Mouse (Mus musculus): ENCODE results near the gene Bex3. TPM values are rescaled to one million over a fixed set of nuclear protein-coding genes. Genes with fewer than 3 reads are reported as not detected.
A peak's percentile ranks its signal among the peaks of the same experiment; 100 is the strongest.

The Bex3 gene
- polyA plus RNA-seq, 1 experiment from 2014 or later = 542 TPM

- Histone ChIP-seq H3K4me3 (no peak overlapping the region), H3K27ac (no peak overlapping the region), H3K9ac (no peak overlapping the region), H3K36me3 (no peaks in the 10 kb centered on the region), H3K4me1 (no peaks in the 10 kb centered on the region), H3K9me3 (no peaks in the 10 kb centered on the region), H3K4me2 (peak overlapping the region; percentile 14; the same call in 1 of the 2 replicates), H3K27me3 (peaks cover 6% of the 10 kb centered on the region)
- 29% methylated on average over 8 of the region's 8 CpGs for WGBS
- ATAC-seq (ENCODE audit: insufficient number of reproducible peaks, insufficient read depth, low FRiP score, low TSS enrichment, low read depth) = no peak
Observed at GRCm38 (mm10) chrX:136313792-136314564, 43.9 kb downstream of the Bex3 start.

GRCm38 (mm10) chrX:136319953-136320352 lies 49.9 kb downstream of the Bex3 start:
- Histone ChIP-seq H3K27ac (no peak overlapping the region), H3K9ac (no peak overlapping the region), H3K4me2 (no peak overlapping the region), H3K9me3 (no peaks in the 10 kb centered on the region), H3K36me3 (no peaks in the 10 kb centered on the region), H3K27me3 (0 out of 2 replicates have a peak, but pooled peaks cover under 1% of the 10 kb centered on the region), H3K4me1 (no peaks in the 10 kb centered on the region), H3K4me3 (no peak overlapping the region)
- WGBS = 66% methylated on average over 4 of the region's 4 CpGs
- no peak for ATAC-seq (ENCODE audit: insufficient number of reproducible peaks, insufficient read depth, low FRiP score, low TSS enrichment, low read depth)

Other genes starting within 250 kb of the Bex3 start
- 41.0 and 44.1 TPM in 2 replicates for gene Arxes1, start 236.9 kb upstream of the Bex3 start, polyA plus RNA-seq (2015; fragmentation: Nextera tagmentation; extraction: Ambion mirVana)
- gene Bex2, start 202.0 kb upstream of the Bex3 start, polyA plus RNA-seq (2015; fragmentation: Nextera tagmentation; extraction: Ambion mirVana) = 140 and 144 TPM in 2 replicates
- not detected in 2 replicates for gene Nxf3, start 185.0 kb upstream of the Bex3 start, polyA plus RNA-seq (2015; fragmentation: Nextera tagmentation; extraction: Ambion mirVana)
- 60.8 and 65.9 TPM in 2 replicates for gene Bex4, start 131.3 kb upstream of the Bex3 start, polyA plus RNA-seq (2015; fragmentation: Nextera tagmentation; extraction: Ambion mirVana)
- 222 and 235 TPM in 2 replicates for gene Tceal8, start 97.9 kb upstream of the Bex3 start, polyA plus RNA-seq (2015; fragmentation: Nextera tagmentation; extraction: Ambion mirVana)
- 8.2 and 11.3 TPM in 2 replicates for gene Tceal5, start 66.4 kb upstream of the Bex3 start, polyA plus RNA-seq (2015; fragmentation: Nextera tagmentation; extraction: Ambion mirVana)
- 5.9 and 6.1 TPM in 2 replicates for gene Tceal7, start 55.5 kb upstream of the Bex3 start, polyA plus RNA-seq (2015; fragmentation: Nextera tagmentation; extraction: Ambion mirVana)
- 85.0 and 87.7 TPM in 2 replicates for gene Bex1, start 54.7 kb upstream of the Bex3 start, polyA plus RNA-seq (2015; fragmentation: Nextera tagmentation; extraction: Ambion mirVana)
- gene Tceal9, start 25.2 kb upstream of the Bex3 start, polyA plus RNA-seq (2015; fragmentation: Nextera tagmentation; extraction: Ambion mirVana) = 688 and 793 TPM in 2 replicates
- gene Kir3dl1, start 247.7 kb downstream of the Bex3 start, polyA plus RNA-seq (2015; fragmentation: Nextera tagmentation; extraction: Ambion mirVana) = not detected in 2 replicates

Measured in embryonic facial prominence, embryonic 13.5 days (tissue).